Mouse (Mus musculus) forebrain, embryonic 13.5 days (tissue): ENCODE measurements around the gene Scly. TPM values are rescaled to one million over a fixed set of nuclear protein-coding genes. Genes with fewer than 3 reads are reported as not detected.
A peak's percentile ranks its signal among the peaks of the same experiment; 100 is the strongest.

ENCODE experiments used
- ATAC-seq: fragments of 200-750 bp; cut with Nextera tagmentation; 2 replicates; pipeline ENCODE4 v1.8.0; 2017
- H3K27ac ChIP-seq: fragments of 300-500 bp; sonication (generic); 2 replicates; pipeline ENCODE4 v1.5.1; 2015; ENCODE audit warnings: inconsistent platforms, mild to moderate bottlenecking, moderate library complexity
- H3K27me3 ChIP-seq: fragments of 300-500 bp; sonication (generic); 2 replicates; pipeline ENCODE4 v1.6.1; 2015; ENCODE audit warnings: mild to moderate bottlenecking, inconsistent platforms
- H3K36me3 ChIP-seq: fragments of 300-500 bp; sonication (generic); 2 replicates; pipeline ENCODE4 v1.6.1; 2015; ENCODE audit warnings: mild to moderate bottlenecking, inconsistent platforms; ENCODE audit not compliant: poor library complexity, severe bottlenecking
- H3K4me1 ChIP-seq: fragments of 300-500 bp; sonication (generic); 2 replicates; pipeline ENCODE4 v1.6.1; 2015; ENCODE audit warnings: inconsistent platforms
- H3K4me2 ChIP-seq: fragments of 300-500 bp; sonication (generic); 2 replicates; pipeline ENCODE4 v1.6.1; 2015; ENCODE audit warnings: inconsistent platforms, mild to moderate bottlenecking, moderate library complexity
- H3K4me3 ChIP-seq: fragments of 300-500 bp; sonication (generic); 2 replicates; pipeline ENCODE4 v1.5.1; 2015; ENCODE audit warnings: mild to moderate bottlenecking, inconsistent platforms
- H3K9ac ChIP-seq: fragments of 300-500 bp; sonication (generic); 2 replicates; pipeline ENCODE4 v1.6.1; 2015; ENCODE audit warnings: mild to moderate bottlenecking, inconsistent platforms
- H3K9me3 ChIP-seq: fragments of 300-500 bp; sonication (generic); replicated peaks from 2 replicates; pipeline ENCODE4 v1.6.1; 2016; ENCODE audit warnings: inconsistent platforms
- WGBS: fragments of 180-500 bp; shearing (Covaris S2); methylation state at CpG from one replicate; pipeline ENCODE4 v1.1.7; 2015; 5-methylcytosine and 5-hydroxymethylcytosine counted together
- polyA plus RNA-seq: library from polyadenylated mRNA; unstranded; fragments of >200 nt; fragmentation: Nextera tagmentation; extraction: Ambion mirVana; gene quantifications from 2 replicates; pipeline ENCODE4 v1.2.1, GENCODE M21; 2015

Scly gene
- polyA plus RNA-seq, 1 experiment from 2014 or later = 10.0 TPM

DNA sequence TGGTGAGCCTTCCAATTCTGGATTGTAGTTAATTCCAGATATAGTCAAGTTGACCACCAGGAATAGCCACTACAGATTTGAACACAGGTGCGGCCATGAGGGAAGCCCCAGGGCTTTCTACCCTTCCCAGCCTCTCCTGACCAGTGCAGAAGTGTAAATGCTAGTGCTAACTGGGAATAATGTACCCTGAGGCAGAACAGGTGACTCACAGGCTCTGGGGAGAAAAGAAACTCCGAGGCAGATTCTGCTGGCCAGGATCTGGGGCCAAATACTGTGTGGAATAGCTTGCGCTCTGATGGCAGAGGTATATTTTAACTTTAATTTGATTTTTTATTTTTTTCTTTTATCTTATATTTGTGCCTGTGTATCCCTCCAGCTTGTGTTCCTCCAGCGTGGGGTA, 6.5 kb downstream of the Scly start:
- WGBS = 90% methylated on average over 4 of the region's 4 CpGs
- Histone ChIP-seq H3K4me1 (no peaks in the 10 kb centered on the region), H3K9ac (no peak overlapping the region), H3K9me3 (no peaks in the 10 kb centered on the region), H3K27ac (no peak overlapping the region), H3K27me3 (no peaks in the 10 kb centered on the region), H3K4me2 (no peak overlapping the region), H3K36me3 (peaks cover 45% of the 10 kb centered on the region), H3K4me3 (no peak overlapping the region)
- ATAC-seq = no peak

DNA sequence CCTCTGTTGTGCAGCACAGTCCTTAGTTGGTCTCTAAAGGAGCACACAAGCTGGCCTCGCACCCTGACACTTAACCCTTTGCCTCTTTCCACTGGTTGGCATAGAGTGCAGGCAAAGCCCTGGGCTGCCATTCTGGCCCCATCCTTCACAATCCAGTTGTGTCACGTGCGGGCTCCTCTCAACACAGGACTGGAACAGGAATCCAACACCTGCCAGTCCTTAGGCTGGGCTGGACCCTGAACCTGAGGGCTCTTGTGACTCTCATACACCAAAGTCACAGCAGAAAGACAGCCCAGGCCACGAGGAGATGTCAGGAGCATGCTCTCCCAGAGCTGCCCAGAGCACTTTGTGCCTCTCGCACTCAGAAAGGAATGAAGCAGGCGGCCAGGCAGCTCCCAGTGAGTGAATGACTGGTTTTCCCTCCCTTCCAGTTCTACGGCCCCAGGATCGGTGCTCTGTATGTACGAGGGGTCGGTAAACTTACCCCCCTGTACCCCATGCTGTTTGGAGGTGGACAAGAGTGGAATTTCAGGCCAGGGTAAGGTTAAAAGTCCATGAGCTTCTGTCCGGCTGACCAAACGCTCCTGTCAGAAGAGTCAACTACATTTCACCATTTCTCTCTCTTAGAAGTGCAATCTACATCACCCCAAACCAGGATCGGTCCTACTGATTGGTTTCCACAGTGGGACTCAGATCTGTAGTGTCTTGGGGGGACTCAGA, 11.4 kb downstream of the Scly start:
- WGBS = 92% methylated on average over 13 of the region's 13 CpGs
- Histone ChIP-seq H3K4me3 (no peak overlapping the region), H3K36me3 (peaks cover 68% of the 10 kb centered on the region)

GRCm38 (mm10) chr1:91312273-91312672, 14.1 kb downstream of the Scly start:
- H3K9ac ChIP-seq = no peak overlapping the region
- no peak overlapping the region for H3K4me3 ChIP-seq
- H3K27ac ChIP-seq = no peak overlapping the region
- peaks cover 50% of the 10 kb centered on the region for H3K36me3 ChIP-seq
- WGBS = 95% methylated on average over 4 of the region's 4 CpGs
- ATAC-seq = no peak
- no peaks in the 10 kb centered on the region for H3K9me3 ChIP-seq
- H3K4me2 ChIP-seq = no peak overlapping the region
- H3K27me3 ChIP-seq = no peaks in the 10 kb centered on the region
- H3K4me1 ChIP-seq = peaks cover 11% of the 10 kb centered on the region

More for the DNA sequence above, 11.4 kb downstream of the Scly start:
- Histone ChIP-seq H3K9ac (no peak overlapping the region), H3K9me3 (no peaks in the 10 kb centered on the region), H3K27ac (no peak overlapping the region), H3K4me2 (no peak overlapping the region), H3K4me1 (peaks cover 11% of the 10 kb centered on the region), H3K27me3 (no peaks in the 10 kb centered on the region)
- no peak for ATAC-seq

DNA sequence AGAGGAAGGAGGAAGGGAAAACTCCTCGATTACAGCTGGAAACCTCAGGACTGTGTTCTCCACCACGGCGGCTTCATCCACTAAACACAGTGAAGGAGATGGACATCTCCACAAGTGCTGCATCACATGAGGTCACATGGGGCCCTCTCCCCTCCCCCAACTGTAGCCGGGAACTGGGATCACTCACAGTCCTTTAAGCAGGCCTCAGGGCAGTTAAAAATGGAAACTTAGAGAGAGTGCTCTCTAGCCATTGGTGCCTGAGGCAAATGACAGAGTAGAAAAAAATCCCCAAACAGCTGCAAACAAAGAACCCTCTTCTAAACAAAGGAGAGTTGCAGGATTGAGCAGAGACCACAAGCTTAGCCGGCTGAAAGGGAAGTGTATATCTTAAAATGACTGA, 15.1 kb downstream of the Scly start:
- no peak overlapping the region for H3K9ac ChIP-seq
- WGBS = 30% methylated on average over 5 of the region's 5 CpGs
- no peaks in the 10 kb centered on the region for H3K9me3 ChIP-seq
- no peak overlapping the region for H3K4me3 ChIP-seq
- H3K36me3 ChIP-seq = peaks cover 42% of the 10 kb centered on the region
- no peaks in the 10 kb centered on the region for H3K27me3 ChIP-seq
- ATAC-seq = no peak
- no peak overlapping the region for H3K4me2 ChIP-seq
- H3K27ac ChIP-seq = peak overlapping the region; percentile 44
- peaks cover 11% of the 10 kb centered on the region for H3K4me1 ChIP-seq

GRCm38 (mm10) chr1:91317656-91318055, 19.5 kb downstream of the Scly start:
- ATAC-seq = no peak
- WGBS = 79% methylated on average over 6 of the region's 6 CpGs

DNA sequence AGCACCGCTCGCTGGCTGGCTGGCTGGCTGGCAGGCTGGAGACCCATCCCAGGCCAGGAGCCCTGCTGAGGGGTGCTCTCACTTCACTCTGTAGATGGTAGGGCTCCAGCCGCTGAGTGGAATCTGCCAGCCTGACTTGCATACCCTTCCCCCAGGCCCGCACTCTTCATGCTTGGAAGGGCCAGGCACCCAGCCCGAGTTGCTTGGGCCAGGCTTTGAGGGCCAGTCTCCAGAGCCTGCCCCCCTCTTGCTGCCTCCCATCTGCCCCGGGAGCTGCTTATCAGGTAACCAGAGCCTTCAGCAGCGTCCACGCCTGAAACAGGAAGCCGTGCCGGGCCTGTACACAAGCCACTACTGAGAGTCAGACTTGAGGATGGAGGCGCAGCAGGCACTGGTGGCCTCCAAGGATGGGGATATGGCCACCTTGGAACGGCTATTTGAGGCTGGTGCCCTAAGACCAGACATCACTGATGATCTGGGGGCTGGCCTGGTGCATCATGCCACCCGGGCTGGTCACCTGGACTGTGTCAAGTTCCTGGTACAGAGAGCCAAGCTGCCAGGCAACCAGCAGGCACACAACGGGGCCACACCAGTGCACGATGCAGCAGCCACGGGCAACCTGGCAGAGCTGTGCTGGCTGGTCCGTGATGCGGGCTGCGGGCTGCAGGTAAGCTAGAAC, 23.8 kb downstream of the Scly start, which contains the start of gene Espnl:
Gene Espnl, plus strand, starts transcription at position 316 of the 679 bp plus-strand sequence.
- Histone ChIP-seq H3K4me1 (no peaks in the 10 kb centered on the region), H3K4me2 (no peak within 1 kb of the TSS), H3K27ac (no peak within 1 kb of the TSS), H3K9ac (no peak within 1 kb of the TSS), H3K9me3 (no peaks in the 10 kb centered on the region), H3K36me3 (no peaks in the 10 kb centered on the region), H3K27me3 (no peaks in the 10 kb centered on the region), H3K4me3 (no peak within 1 kb of the TSS)
- 82% methylated on average over 19 of the region's 19 CpGs for WGBS
- ATAC-seq = no peak

More at GRCm38 (mm10) chr1:91317656-91318055, 19.5 kb downstream of the Scly start:
- no peak overlapping the region for H3K4me3 ChIP-seq
- peaks cover 11% of the 10 kb centered on the region for H3K4me1 ChIP-seq
- no peak overlapping the region for H3K9ac ChIP-seq
- no peaks in the 10 kb centered on the region for H3K9me3 ChIP-seq
- H3K36me3 ChIP-seq = peaks cover 4% of the 10 kb centered on the region
- no peaks in the 10 kb centered on the region for H3K27me3 ChIP-seq
- no peak overlapping the region for H3K4me2 ChIP-seq
- H3K27ac ChIP-seq = no peak overlapping the region

GRCm38 (mm10) chr1:91324646-91325045, 26.5 kb downstream of the Scly start:
- ATAC-seq = no peak
- no peaks in the 10 kb centered on the region for H3K27me3 ChIP-seq
- no peaks in the 10 kb centered on the region for H3K9me3 ChIP-seq
- 82% methylated on average over 2 of the region's 2 CpGs for WGBS
- no peak overlapping the region for H3K4me2 ChIP-seq
- no peak overlapping the region for H3K4me3 ChIP-seq
- H3K27ac ChIP-seq = no peak overlapping the region
- H3K4me1 ChIP-seq = no peaks in the 10 kb centered on the region
- no peaks in the 10 kb centered on the region for H3K36me3 ChIP-seq
- no peak overlapping the region for H3K9ac ChIP-seq

- no peak for ATAC-seq
- WGBS = 69% methylated on average over 4 of the region's 4 CpGs
Observed at GRCm38 (mm10) chr1:91325488-91326042, 27.4 kb downstream of the Scly start.

DNA sequence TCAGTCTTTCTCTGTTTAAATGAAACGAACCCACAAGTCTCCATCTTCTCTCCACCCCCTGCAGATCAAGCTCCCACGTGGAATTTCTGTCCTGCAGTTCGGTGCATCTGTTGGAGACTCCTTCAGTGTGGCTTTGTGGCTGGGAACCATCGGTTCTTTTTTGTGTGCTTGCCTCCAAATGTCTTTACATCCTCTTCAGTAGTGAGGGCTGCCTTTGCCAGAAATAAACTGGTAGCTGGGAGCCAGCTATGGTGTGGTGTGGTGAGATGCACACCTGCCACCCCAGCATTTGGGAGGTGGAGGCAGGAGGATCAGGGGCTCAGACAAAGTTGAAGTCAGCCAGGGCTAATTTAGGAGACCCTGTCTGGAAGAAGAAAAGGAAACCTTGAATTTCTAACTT, 34.0 kb downstream of the Scly start:
- Histone ChIP-seq H3K36me3 (no peaks in the 10 kb centered on the region), H3K4me1 (no peaks in the 10 kb centered on the region), H3K4me2 (no peak overlapping the region), H3K9ac (no peak overlapping the region), H3K4me3 (no peak overlapping the region), H3K9me3 (no peaks in the 10 kb centered on the region), H3K27ac (no peak overlapping the region), H3K27me3 (no peaks in the 10 kb centered on the region)
- no peak for ATAC-seq
- WGBS = 49% methylated on average over 4 of the region's 4 CpGs

More at GRCm38 (mm10) chr1:91325488-91326042, 27.4 kb downstream of the Scly start:
- Histone ChIP-seq H3K27me3 (no peaks in the 10 kb centered on the region), H3K4me1 (no peaks in the 10 kb centered on the region), H3K9ac (no peak overlapping the region), H3K9me3 (no peaks in the 10 kb centered on the region), H3K4me3 (no peak overlapping the region), H3K36me3 (no peaks in the 10 kb centered on the region), H3K27ac (no peak overlapping the region), H3K4me2 (no peak overlapping the region)

GRCm38 (mm10) chr1:91333582-91333981, 35.4 kb downstream of the Scly start:
- no peak overlapping the region for H3K9ac ChIP-seq
- no peak overlapping the region for H3K27ac ChIP-seq
- no peaks in the 10 kb centered on the region for H3K4me1 ChIP-seq
- no peaks in the 10 kb centered on the region for H3K27me3 ChIP-seq
- no peaks in the 10 kb centered on the region for H3K9me3 ChIP-seq
- no peak for ATAC-seq
- no peak overlapping the region for H3K4me2 ChIP-seq
- H3K4me3 ChIP-seq = no peak overlapping the region
- H3K36me3 ChIP-seq = no peaks in the 10 kb centered on the region

- WGBS = 88% methylated on average over 7 of the region's 7 CpGs
- Histone ChIP-seq H3K4me3 (no peak overlapping the region), H3K4me1 (no peaks in the 10 kb centered on the region), H3K9ac (no peak overlapping the region), H3K9me3 (no peaks in the 10 kb centered on the region), H3K4me2 (no peak overlapping the region), H3K27ac (no peak overlapping the region), H3K27me3 (0 out of 2 replicates have a peak, but pooled peaks cover 4% of the 10 kb centered on the region), H3K36me3 (no peaks in the 10 kb centered on the region)
- no peak for ATAC-seq
Observed at GRCm38 (mm10) chr1:91337355-91337754, 39.2 kb downstream of the Scly start.

- Histone ChIP-seq H3K27ac (no peak overlapping the region), H3K4me2 (no peak overlapping the region), H3K4me3 (no peak overlapping the region), H3K4me1 (peaks cover 12% of the 10 kb centered on the region), H3K36me3 (no peaks in the 10 kb centered on the region), H3K9ac (no peak overlapping the region), H3K27me3 (peaks cover 49% of the 10 kb centered on the region), H3K9me3 (no peaks in the 10 kb centered on the region)
- ATAC-seq = no peak
- 76% methylated on average over 3 of the region's 3 CpGs for WGBS
Observed at GRCm38 (mm10) chr1:91344001-91344400, 45.9 kb downstream of the Scly start.
